Mouse (Mus musculus) spleen, adult 2 months (tissue): ENCODE measurements around the gene Mzf1.
"Not testable (repeated sequence)": the region's sequence is repeated elsewhere in the genome, so short reads cannot be mapped to it uniquely, and the experiment has no call there.

ENCODE experiments used
- CTCF ChIP-seq: fragments of 200-500 bp; IDR thresholded peaks from 2 replicates; pipeline ENCODE4 v1.5.1; 2011; ENCODE audit warnings: mild to moderate bottlenecking, inconsistent platforms; ENCODE audit not compliant: insufficient read depth, insufficient read length, insufficient replicate concordance; ENCODE audit errors: extremely low read depth
- POLR2A ChIP-seq: fragments of 200-500 bp; IDR thresholded peaks from 2 replicates; pipeline ENCODE4 v1.6.1; 2011; ENCODE audit warnings: low read depth, low read length, inconsistent platforms

- TF ChIP-seq CTCF, POLR2A: not testable (repeated sequence)
Measured at GRCm38 (mm10) chr7:13063399-13063798, 8.8 kb upstream of the Mzf1 start.
